Mouse (Mus musculus) hindbrain, embryonic 15.5 days (tissue): ENCODE measurements around the gene Zmynd8. TPM values are rescaled to one million over a fixed set of nuclear protein-coding genes. Genes with fewer than 3 reads are reported as not detected.

ENCODE experiments used
- ATAC-seq: fragments of 200-750 bp; cut with Nextera tagmentation; 2 replicates; pipeline ENCODE4 v1.8.0; 2017; ENCODE audit warnings: low read depth, moderate number of reproducible peaks, moderate TSS enrichment; ENCODE audit not compliant: low FRiP score
- H3K27ac ChIP-seq: fragments of 300-500 bp; sonication (generic); replicated peaks from 2 replicates; pipeline ENCODE4 v1.5.1; 2015; ENCODE audit warnings: mild to moderate bottlenecking, inconsistent platforms
- H3K27me3 ChIP-seq: fragments of 300-500 bp; sonication (generic); 2 replicates; pipeline ENCODE4 v1.6.1; 2015; ENCODE audit warnings: control low read depth, inconsistent platforms
- H3K36me3 ChIP-seq: fragments of 300-500 bp; sonication (generic); 2 replicates; pipeline ENCODE4 v1.6.1; 2015; ENCODE audit warnings: control low read depth, inconsistent platforms
- H3K4me1 ChIP-seq: fragments of 300-500 bp; sonication (generic); replicated peaks from 2 replicates; pipeline ENCODE4 v1.6.1; 2015; ENCODE audit warnings: control low read depth, inconsistent platforms
- H3K4me2 ChIP-seq: fragments of 300-500 bp; sonication (generic); 2 replicates; pipeline ENCODE4 v1.6.1; 2015; ENCODE audit warnings: moderate library complexity, mild to moderate bottlenecking, inconsistent platforms
- H3K4me3 ChIP-seq: fragments of 300-500 bp; sonication (generic); 2 replicates; pipeline ENCODE4 v1.5.1; 2015; ENCODE audit warnings: mild to moderate bottlenecking, inconsistent platforms
- H3K9ac ChIP-seq: fragments of 300-500 bp; sonication (generic); 2 replicates; pipeline ENCODE4 v1.6.1; 2015; ENCODE audit warnings: inconsistent platforms
- H3K9me3 ChIP-seq: fragments of 300-500 bp; sonication (generic); 2 replicates; pipeline ENCODE4 v1.6.1; 2016; ENCODE audit warnings: control low read depth, inconsistent platforms
- WGBS: fragments of 180-500 bp; shearing (Covaris S2); methylation state at CpG from one replicate; pipeline ENCODE4 v1.1.7; 2015; 5-methylcytosine and 5-hydroxymethylcytosine counted together
- polyA plus RNA-seq: library from polyadenylated mRNA; unstranded; fragments of >200 nt; fragmentation: Nextera tagmentation; extraction: Ambion mirVana; gene quantifications from 2 replicates; pipeline ENCODE4 v1.2.1, GENCODE M21; 2015

The Zmynd8 gene
- polyA plus RNA-seq, 1 experiment from 2014 or later, result 71.8 TPM

DNA sequence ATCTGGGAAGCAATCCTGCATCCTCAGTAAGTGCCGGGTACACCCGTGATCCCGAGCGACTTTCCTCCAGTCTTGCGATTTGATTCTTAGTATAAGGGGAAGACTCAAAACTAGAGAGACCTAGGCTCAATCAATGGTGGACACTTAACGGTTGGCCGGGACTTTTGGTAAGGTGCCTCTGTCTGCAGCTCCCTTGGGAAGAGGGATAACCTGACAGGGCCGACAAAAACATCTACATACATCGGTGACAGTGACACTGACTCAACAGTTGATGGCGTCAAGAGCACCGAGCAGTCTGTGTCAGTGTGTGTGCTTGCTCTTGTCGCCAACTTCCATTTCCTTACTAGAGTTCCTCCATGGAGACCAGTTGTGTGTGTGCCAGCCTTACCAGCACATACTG lies 77.1 kb downstream of the Zmynd8 start:
- ATAC-seq, result no peak
- Histone ChIP-seq H3K9ac (no peak overlapping the region), H3K4me3 (no peak overlapping the region), H3K36me3 (peaks cover 21% of the 10 kb centered on the region), H3K4me1 (peaks cover 21% of the 10 kb centered on the region), H3K9me3 (no peaks in the 10 kb centered on the region), H3K27ac (no peak overlapping the region), H3K27me3 (no peaks in the 10 kb centered on the region), H3K4me2 (no peak overlapping the region)
- WGBS, result 86% methylated on average over 12 of the region's 12 CpGs

DNA sequence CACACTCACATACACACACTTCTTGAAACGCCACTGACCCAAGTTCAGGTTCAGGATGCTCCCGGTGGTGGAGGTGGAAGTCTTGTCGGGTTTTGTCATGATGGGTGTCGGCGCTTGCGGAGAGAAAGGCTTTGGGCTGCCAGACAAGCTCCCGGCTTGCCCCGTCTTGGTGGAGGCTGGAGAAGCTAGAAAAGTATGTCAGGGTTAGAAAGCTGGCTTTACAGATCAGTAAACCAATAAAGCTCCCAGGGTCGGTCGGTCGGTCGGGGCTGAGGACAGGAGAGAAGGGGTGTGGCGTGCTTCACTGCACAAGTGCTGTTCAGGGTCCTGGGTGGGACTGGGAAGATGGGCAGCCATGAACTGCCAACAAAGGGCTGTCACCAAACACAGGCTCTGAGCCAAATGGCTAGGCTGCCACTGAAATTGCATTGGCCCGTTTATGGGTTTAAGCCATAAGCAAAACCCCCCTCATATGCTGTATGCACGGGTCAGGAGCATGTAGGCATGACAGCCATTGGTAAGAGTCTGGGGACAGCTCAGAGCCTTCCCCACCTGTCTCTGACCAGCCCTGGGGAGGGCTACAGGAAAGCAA lies 78.2 kb downstream of the Zmynd8 start:
- H3K4me3 ChIP-seq, result no peak overlapping the region
- H3K27ac ChIP-seq, result 0 out of 2 replicates have a peak overlapping the region, but pooled peaks have one; percentile 39
- H3K27me3 ChIP-seq, result no peaks in the 10 kb centered on the region
- peaks cover 18% of the 10 kb centered on the region for H3K36me3 ChIP-seq
- peaks cover 21% of the 10 kb centered on the region; the same call in 1 of the 2 replicates for H3K4me1 ChIP-seq
- 75% methylated on average over 15 of the region's 15 CpGs for WGBS
- no peak overlapping the region for H3K9ac ChIP-seq
- ATAC-seq, result no peak
- no peaks in the 10 kb centered on the region for H3K9me3 ChIP-seq
- no peak overlapping the region for H3K4me2 ChIP-seq

DNA sequence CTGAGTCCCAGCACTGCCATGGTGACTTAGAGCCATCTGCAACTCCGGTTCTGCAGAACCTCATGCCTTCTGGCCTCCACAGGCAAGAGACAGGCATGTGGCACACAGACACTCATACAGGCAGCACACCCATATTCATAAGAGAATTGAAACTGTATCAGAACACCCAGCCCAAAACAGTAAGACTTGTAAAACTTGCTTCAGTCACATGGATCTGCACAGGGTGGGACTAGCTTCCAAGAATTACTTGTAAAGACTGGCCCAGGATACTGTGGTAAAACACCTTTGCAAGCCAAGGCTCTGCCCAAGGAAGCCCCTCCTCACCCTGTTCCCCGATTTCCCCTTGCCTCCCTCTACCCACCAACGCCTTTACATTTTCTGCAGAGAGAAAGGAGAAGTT lies 78.7 kb downstream of the Zmynd8 start:
- H3K9me3 ChIP-seq, result no peaks in the 10 kb centered on the region
- 83% methylated on average over 3 of the region's 3 CpGs for WGBS
- peaks cover 25% of the 10 kb centered on the region; the same call in 1 of the 2 replicates for H3K4me1 ChIP-seq
- peaks cover 14% of the 10 kb centered on the region for H3K36me3 ChIP-seq
- no peak overlapping the region for H3K4me2 ChIP-seq
- 0 out of 2 replicates have a peak overlapping the region, but pooled peaks have one; percentile 39 for H3K27ac ChIP-seq
- no peak overlapping the region for H3K9ac ChIP-seq
- no peak overlapping the region for H3K4me3 ChIP-seq
- no peaks in the 10 kb centered on the region for H3K27me3 ChIP-seq
- ATAC-seq, result no peak

- Histone ChIP-seq H3K9me3 (no peaks in the 10 kb centered on the region), H3K36me3 (peaks cover 19% of the 10 kb centered on the region), H3K27ac (no peak overlapping the region), H3K4me2 (no peak overlapping the region), H3K4me3 (no peak overlapping the region), H3K4me1 (peaks cover 22% of the 10 kb centered on the region; the same call in 1 of the 2 replicates), H3K9ac (no peak overlapping the region), H3K27me3 (no peaks in the 10 kb centered on the region)
- WGBS, result 78% methylated on average over 10 of the region's 10 CpGs
- ATAC-seq, result peak; percentile 52
Measured at GRCm38 (mm10) chr2:165818985-165819948, 79.5 kb downstream of the Zmynd8 start.

- Histone ChIP-seq H3K27me3 (no peaks in the 10 kb centered on the region), H3K4me2 (no peak overlapping the region), H3K4me3 (no peak overlapping the region), H3K9me3 (no peaks in the 10 kb centered on the region), H3K4me1 (peaks cover 27% of the 10 kb centered on the region; the same call in 1 of the 2 replicates), H3K27ac (no peak overlapping the region), H3K36me3 (peaks cover 19% of the 10 kb centered on the region), H3K9ac (no peak overlapping the region)
- 88% methylated on average over 6 of the region's 6 CpGs for whole genome bisulfite sequencing
- ATAC-seq, result no peak
Measured at GRCm38 (mm10) chr2:165818570-165818969, 80.2 kb downstream of the Zmynd8 start.

GRCm38 (mm10) chr2:165817437-165817836 lies 81.4 kb downstream of the Zmynd8 start:
- ATAC-seq, result no peak
- peaks cover 27% of the 10 kb centered on the region; the same call in 1 of the 2 replicates for H3K4me1 ChIP-seq
- no peak overlapping the region for H3K9ac ChIP-seq
- no peaks in the 10 kb centered on the region for H3K9me3 ChIP-seq
- WGBS, result 74% methylated on average over 10 of the region's 10 CpGs
- peaks cover 22% of the 10 kb centered on the region for H3K36me3 ChIP-seq
- H3K4me2 ChIP-seq, result no peak overlapping the region
- H3K27me3 ChIP-seq, result no peaks in the 10 kb centered on the region
- no peak overlapping the region for H3K4me3 ChIP-seq
- H3K27ac ChIP-seq, result peak overlapping the region; percentile 43; the same call in 1 of the 2 replicates

DNA sequence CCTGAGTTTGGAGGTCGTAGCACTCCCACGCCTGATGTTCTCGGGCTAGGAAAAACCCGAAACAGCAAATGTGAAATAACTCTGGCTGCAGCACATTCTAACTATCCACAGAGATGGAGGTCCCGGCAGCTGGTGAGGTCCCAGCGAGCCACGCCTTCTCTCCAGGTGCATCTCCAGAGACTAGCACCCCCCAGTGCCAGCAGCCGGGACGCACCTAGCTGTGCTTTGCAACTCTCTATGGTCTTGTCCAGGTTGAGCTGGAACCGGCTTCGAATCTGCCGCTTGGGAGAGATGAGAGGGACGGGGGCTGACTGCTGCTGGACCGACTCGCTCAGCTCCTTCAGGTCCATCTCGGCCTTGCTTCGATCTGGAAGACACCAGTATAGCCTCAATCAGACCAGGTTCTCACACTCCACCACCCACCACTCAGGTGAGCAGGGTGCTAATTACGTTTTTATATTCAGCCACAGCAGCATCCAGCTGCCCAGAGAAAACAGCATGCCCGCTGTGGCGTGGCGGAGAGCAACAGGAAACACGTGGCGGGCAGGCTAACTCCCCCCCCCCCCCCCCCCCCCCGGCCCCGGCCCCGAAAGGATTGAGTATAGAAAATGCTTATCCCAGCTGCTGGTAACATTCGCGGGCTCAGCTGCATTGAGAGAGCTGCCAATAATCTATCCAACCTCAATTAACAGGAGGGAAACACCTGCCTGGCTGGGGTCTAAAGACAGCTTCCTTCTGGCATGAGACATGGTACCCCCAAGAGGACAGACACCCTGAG lies 83.5 kb downstream of the Zmynd8 start:
- peaks cover 39% of the 10 kb centered on the region for H3K36me3 ChIP-seq
- no peak overlapping the region for H3K27ac ChIP-seq
- no peak overlapping the region for H3K9ac ChIP-seq
- 73% methylated on average over 26 of the region's 28 CpGs for WGBS
- no peak overlapping the region for H3K4me2 ChIP-seq
- no peak for ATAC-seq
- no peak overlapping the region for H3K4me3 ChIP-seq
- H3K27me3 ChIP-seq, result no peaks in the 10 kb centered on the region
- H3K4me1 ChIP-seq, result peaks cover 27% of the 10 kb centered on the region; the same call in 1 of the 2 replicates
- H3K9me3 ChIP-seq, result no peaks in the 10 kb centered on the region

DNA sequence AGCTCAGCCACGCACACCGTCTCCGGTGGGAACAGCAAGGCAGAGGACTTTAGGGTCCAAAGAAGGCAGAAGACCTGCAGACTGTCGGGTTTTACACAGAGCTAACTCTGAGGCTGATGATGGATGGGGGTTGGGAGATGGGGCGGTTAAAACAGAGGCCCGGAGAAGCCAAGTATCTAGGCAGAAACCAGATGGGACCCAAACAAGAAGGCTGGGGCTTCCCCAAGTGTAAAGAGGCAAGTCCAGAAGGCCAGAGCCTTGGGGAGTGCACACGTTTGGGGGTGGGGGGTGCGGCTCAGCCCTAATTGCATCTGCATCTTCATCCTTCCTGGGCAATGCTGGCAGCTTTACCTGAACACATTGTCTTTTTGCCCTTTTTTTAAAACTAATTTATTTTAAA lies 85.9 kb downstream of the Zmynd8 start:
- Histone ChIP-seq H3K4me3 (no peak overlapping the region), H3K27ac (no peak overlapping the region), H3K36me3 (peaks cover 48% of the 10 kb centered on the region), H3K4me1 (peaks cover 27% of the 10 kb centered on the region; the same call in 1 of the 2 replicates), H3K9me3 (no peaks in the 10 kb centered on the region), H3K4me2 (no peak overlapping the region), H3K9ac (no peak overlapping the region), H3K27me3 (no peaks in the 10 kb centered on the region)
- WGBS, result 66% methylated on average over 8 of the region's 8 CpGs
- no peak for ATAC-seq

DNA sequence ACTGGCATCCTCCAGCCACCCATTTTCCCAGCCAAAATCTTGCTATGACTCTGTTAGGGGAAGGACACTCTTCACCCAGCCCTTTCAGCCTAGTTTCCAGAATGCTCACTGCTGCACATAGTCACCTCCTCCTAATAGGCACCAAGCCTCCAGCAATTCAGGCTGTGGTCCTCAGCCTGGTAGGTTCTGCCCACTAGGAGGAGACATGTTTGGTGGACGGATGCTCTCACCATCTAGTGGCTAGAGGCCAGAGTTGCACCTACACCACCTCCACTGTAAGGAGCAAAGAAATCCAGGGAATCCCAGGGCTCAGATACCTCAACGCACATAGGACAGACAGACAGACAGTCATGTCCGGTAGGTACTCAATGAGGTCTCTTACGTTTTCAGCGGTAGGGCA lies 87.3 kb downstream of the Zmynd8 start:
- no peak overlapping the region for H3K27ac ChIP-seq
- H3K4me2 ChIP-seq, result no peak overlapping the region
- no peak overlapping the region for H3K9ac ChIP-seq
- H3K27me3 ChIP-seq, result no peaks in the 10 kb centered on the region
- H3K9me3 ChIP-seq, result no peaks in the 10 kb centered on the region
- H3K4me1 ChIP-seq, result peaks cover 18% of the 10 kb centered on the region; the same call in 1 of the 2 replicates
- 64% methylated on average over 5 of the region's 5 CpGs for WGBS
- H3K36me3 ChIP-seq, result peaks cover 61% of the 10 kb centered on the region
- no peak overlapping the region for H3K4me3 ChIP-seq
- peak; percentile 23; the same call in 1 of the 2 replicates for ATAC-seq

DNA sequence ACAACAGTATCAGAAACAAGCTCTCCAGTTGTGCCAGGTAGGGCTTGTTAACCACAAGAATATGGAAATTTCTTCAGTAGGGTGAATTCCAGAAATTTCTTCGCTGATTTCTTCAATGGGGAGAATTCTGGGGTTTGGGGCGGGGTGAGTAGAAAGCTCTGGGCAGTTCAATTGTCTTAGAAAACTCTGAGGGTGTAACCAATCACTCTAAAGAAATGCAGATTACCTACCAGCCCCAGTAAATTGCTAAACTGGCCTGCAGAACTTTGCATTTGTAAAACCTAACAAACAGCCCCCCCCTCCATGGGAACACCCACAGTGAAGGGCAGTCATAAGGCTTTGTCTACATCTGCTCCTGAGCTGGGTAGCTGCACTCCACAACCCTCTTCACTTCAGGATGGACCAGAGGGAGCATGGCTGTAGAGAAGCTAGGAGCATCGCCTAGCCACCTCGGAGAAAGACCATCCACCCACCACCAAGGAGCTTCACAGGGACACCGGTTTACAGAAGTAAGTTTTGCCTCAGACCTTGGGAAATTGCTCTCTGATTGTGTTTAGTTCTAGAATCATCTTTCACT lies 88.8 kb downstream of the Zmynd8 start:
- Histone ChIP-seq H3K9me3 (no peaks in the 10 kb centered on the region), H3K4me1 (0 out of 2 replicates have a peak, but pooled peaks cover 5% of the 10 kb centered on the region)

DNA sequence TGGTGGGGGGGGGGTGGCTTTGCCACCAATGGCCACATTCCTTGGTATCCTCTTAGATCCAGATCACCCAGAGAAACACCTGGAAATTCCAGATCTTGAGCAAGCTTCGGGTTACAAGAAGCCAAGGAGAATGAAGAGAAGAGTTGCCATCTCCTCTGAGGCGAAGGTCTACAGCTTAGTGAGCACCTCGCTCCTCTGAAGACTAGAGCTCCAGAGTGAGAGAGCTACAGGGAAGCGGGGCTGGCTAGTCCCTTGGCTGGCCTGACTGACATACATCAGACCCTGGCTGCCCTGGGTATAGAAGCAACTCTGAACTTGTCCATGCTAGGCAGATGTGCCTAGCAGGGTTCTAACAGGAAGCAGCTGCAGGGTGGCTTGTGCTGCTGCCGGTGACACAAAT lies 89.7 kb downstream of the Zmynd8 start:
- no peak overlapping the region for H3K27ac ChIP-seq
- peaks cover 68% of the 10 kb centered on the region for H3K36me3 ChIP-seq
- no peak overlapping the region for H3K4me2 ChIP-seq
- no peak overlapping the region for H3K9ac ChIP-seq
- ATAC-seq, result no peak
- H3K4me3 ChIP-seq, result no peak overlapping the region
- 97% methylated on average over 5 of the region's 5 CpGs for WGBS
- no peaks in the 10 kb centered on the region for H3K27me3 ChIP-seq
- no peaks in the 10 kb centered on the region for H3K9me3 ChIP-seq
- H3K4me1 ChIP-seq, result 0 out of 2 replicates have a peak, but pooled peaks cover 5% of the 10 kb centered on the region

More for the DNA sequence above, 88.8 kb downstream of the Zmynd8 start:
- Histone ChIP-seq H3K36me3 (peaks cover 69% of the 10 kb centered on the region), H3K4me3 (no peak overlapping the region), H3K27ac (no peak overlapping the region), H3K9ac (no peak overlapping the region), H3K27me3 (no peaks in the 10 kb centered on the region), H3K4me2 (no peak overlapping the region)
- ATAC-seq, result no peak
- 68% methylated on average over 5 of the region's 5 CpGs for WGBS
